Mouse (Mus musculus): ENCODE data around the gene Rims4. TPM values are rescaled to one million over a fixed set of nuclear protein-coding genes. Genes with fewer than 3 reads are reported as not detected.

Rims4 gene
- total and polyA plus RNA-seq, 3 experiments, result not detected

DNA sequence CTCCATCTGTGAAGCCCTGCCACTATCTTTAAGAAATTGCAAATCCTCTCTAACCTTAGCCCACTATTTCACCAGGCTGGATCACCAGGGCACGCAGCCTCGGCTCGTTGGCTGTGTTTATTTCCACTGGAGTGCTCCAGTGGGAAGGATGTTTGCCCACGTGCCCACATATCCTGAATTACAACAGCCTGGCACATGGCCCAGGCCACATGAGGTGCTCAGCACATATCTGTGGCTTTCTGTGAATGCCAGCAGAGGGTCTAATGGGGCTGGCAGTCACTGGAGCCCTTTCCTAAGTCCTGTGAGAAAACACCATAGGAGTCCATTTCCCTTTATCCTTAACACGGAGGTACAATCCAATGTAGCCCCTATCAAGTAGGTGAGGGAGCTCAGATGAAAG, 92.0 kb downstream of the Rims4 start:
- H3K27ac ChIP-seq (ENCODE audit: control insufficient read depth, low read depth, low read length), result no peak overlapping the region
- no peaks in the 10 kb centered on the region for H3K9me3 ChIP-seq (replicated peaks; ENCODE audit: insufficient read depth, low read length)
- no peak for TF ChIP-seq BHLHE40 (IDR thresholded peaks at IDR 0.05; ENCODE audit: borderline replicate concordance, low read depth, low read length)
- TF ChIP-seq CHD2 (IDR thresholded peaks at IDR 0.05; ENCODE audit: low read length), result no peak
- TF ChIP-seq ZMIZ1 (IDR thresholded peaks at IDR 0.05; ENCODE audit: low read depth, low read length), result no peak
- TF ChIP-seq TCF12 (IDR thresholded peaks at IDR 0.05; ENCODE audit: low read depth, low read length), result no peak
- no peak for TF ChIP-seq MAFK (IDR thresholded peaks at IDR 0.05; ENCODE audit: borderline replicate concordance, low read depth, low read length)
- TF ChIP-seq ZKSCAN1 (IDR thresholded peaks at IDR 0.05; ENCODE audit: low read depth, low read length), result no peak
- no peak for TF ChIP-seq GATA1 (IDR thresholded peaks at IDR 0.05; ENCODE audit: low read depth, low read length)
- no peak for TF ChIP-seq SIN3A (IDR thresholded peaks at IDR 0.05; ENCODE audit: low read length)
- TF ChIP-seq MEF2A (IDR thresholded peaks at IDR 0.05; ENCODE audit: extremely low read depth, insufficient replicate concordance, low read depth, low read length, poor library complexity, severe bottlenecking), result no peak
- no peak for TF ChIP-seq EP300 (IDR thresholded peaks at IDR 0.05; ENCODE audit: low read depth in 1 of 2, low read length in 2 of 2)
- TF ChIP-seq E2F4 (IDR thresholded peaks at IDR 0.05; ENCODE audit: borderline replicate concordance, low read depth, low read length), result no peak
- TF ChIP-seq ZNF384 (IDR thresholded peaks at IDR 0.05; ENCODE audit: low read depth, low read length), result no peak
- TF ChIP-seq RAD21 (IDR thresholded peaks at IDR 0.05; ENCODE audit: low read depth, low read length), result no peak
- no peaks in the 10 kb centered on the region for H3K36me3 ChIP-seq (ENCODE audit: control insufficient read depth in 1 of 2, insufficient read depth in 2 of 2, low read length in 2 of 2)
- peaks cover 1 to 4% of the 10 kb centered on the region in 2 experiments; a peak in 3 of 4 replicates for H3K27me3 ChIP-seq (ENCODE audit: control insufficient read depth in 1 of 2, insufficient read depth in 2 of 2, low read length in 2 of 2)
- no peak overlapping the region for H3K9ac ChIP-seq (ENCODE audit: control insufficient read depth, low read depth, low read length, poor library complexity, severe bottlenecking)
- no peak for DNase-seq (ENCODE audit: low read depth, low spot score)
- no peaks in the 10 kb centered on the region for H3K79me2 ChIP-seq (ENCODE audit: control insufficient read depth, insufficient read depth, low read length, poor library complexity)
- H3K4me3 ChIP-seq (ENCODE audit: control insufficient read depth in 1 of 2, insufficient read depth in 1 of 2, low read depth in 2 of 2, low read length in 2 of 2), result no peak overlapping the region
- H3K4me1 ChIP-seq (ENCODE audit: control insufficient read depth in 1 of 2, insufficient read depth in 2 of 2, low read length in 2 of 2), result no peaks in the 10 kb centered on the region

DNA sequence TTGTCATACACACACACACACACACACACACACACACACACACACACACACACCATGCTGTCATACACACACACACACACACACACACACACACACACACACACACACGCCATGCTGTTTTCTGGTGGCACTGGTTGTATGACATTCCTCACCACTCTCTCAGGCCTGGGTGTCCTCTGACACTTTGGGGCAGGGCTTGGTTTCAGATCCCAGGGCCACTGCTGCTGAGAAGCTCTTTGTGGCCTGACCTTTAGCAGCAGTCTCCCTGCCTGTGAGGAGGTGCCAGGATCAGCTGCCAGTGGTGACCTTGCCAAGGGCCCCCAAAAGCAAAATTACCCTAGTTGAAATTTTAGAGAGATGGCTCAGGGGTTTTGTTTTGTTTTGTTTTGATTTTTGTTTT, 92.6 kb downstream of the Rims4 start:
- H3K79me2 ChIP-seq (ENCODE audit: control insufficient read depth, insufficient read depth, low read length, poor library complexity), result no peaks in the 10 kb centered on the region
- H3K4me1 ChIP-seq (ENCODE audit: control insufficient read depth in 1 of 2, insufficient read depth in 2 of 2, low read length in 2 of 2), result no peaks in the 10 kb centered on the region
- H3K9ac ChIP-seq (ENCODE audit: control insufficient read depth, low read depth, low read length, poor library complexity, severe bottlenecking), result no peak overlapping the region
- no peaks in the 10 kb centered on the region for H3K36me3 ChIP-seq (ENCODE audit: control insufficient read depth in 1 of 2, insufficient read depth in 2 of 2, low read length in 2 of 2)
- H3K4me3 ChIP-seq (ENCODE audit: control insufficient read depth in 1 of 2, insufficient read depth in 1 of 2, low read depth in 2 of 2, low read length in 2 of 2), result no peak overlapping the region
- H3K9me3 ChIP-seq (replicated peaks; ENCODE audit: insufficient read depth, low read length), result no peaks in the 10 kb centered on the region
- no peak for TF ChIP-seq MYC (IDR thresholded peaks at IDR 0.05; ENCODE audit: low read depth, low read length)
- no peak for TF ChIP-seq CHD2 (IDR thresholded peaks at IDR 0.05; ENCODE audit: low read length)
- no peak for TF ChIP-seq TCF12 (IDR thresholded peaks at IDR 0.05; ENCODE audit: low read depth, low read length)
- no peak for TF ChIP-seq RAD21 (IDR thresholded peaks at IDR 0.05; ENCODE audit: low read depth, low read length)
- TF ChIP-seq SMC3 (IDR thresholded peaks at IDR 0.05; ENCODE audit: low read depth, low read length), result no peak
- no peak for TF ChIP-seq POLR2AphosphoS2 (IDR thresholded peaks at IDR 0.05; ENCODE audit: low read length)
- TF ChIP-seq USF2 (IDR thresholded peaks at IDR 0.05; ENCODE audit: borderline replicate concordance in 1 of 2, insufficient read depth in 1 of 2, low read depth in 1 of 2, low read length in 2 of 2), result no peak
- TF ChIP-seq MYB (IDR thresholded peaks at IDR 0.05; ENCODE audit: low read depth, low read length), result no peak
- no peak for TF ChIP-seq NELFE (IDR thresholded peaks at IDR 0.05; ENCODE audit: low read depth, low read length)
- no peak for TF ChIP-seq ETS1 (IDR thresholded peaks at IDR 0.05; ENCODE audit: low read depth, low read length)
- no peak for TF ChIP-seq RCOR1 (IDR thresholded peaks at IDR 0.05; ENCODE audit: low read depth, low read length)
- no peak for TF ChIP-seq TBP (IDR thresholded peaks at IDR 0.05; ENCODE audit: low read depth, low read length)
- TF ChIP-seq SIN3A (IDR thresholded peaks at IDR 0.05; ENCODE audit: low read length), result no peak
- TF ChIP-seq MAZ (IDR thresholded peaks at IDR 0.05; ENCODE audit: low read depth, low read length), result no peak
- TF ChIP-seq BHLHE40 (IDR thresholded peaks at IDR 0.05; ENCODE audit: borderline replicate concordance, low read depth, low read length), result no peak
- H3K27me3 ChIP-seq (ENCODE audit: control insufficient read depth in 1 of 2, insufficient read depth in 2 of 2, low read length in 2 of 2), result peaks cover 4% of the 10 kb centered on the region in 2 experiments; a peak in 3 of 4 replicates
- no peak for DNase-seq (ENCODE audit: low read depth, low spot score)
- no peak overlapping the region for H3K27ac ChIP-seq (ENCODE audit: control insufficient read depth, low read depth, low read length)
